Mouse (Mus musculus) left cerebral cortex, postnatal 36 days (tissue): Measurements from ENCODE around the gene Gm3259. TPM values are rescaled to one million over a fixed set of nuclear protein-coding genes. Genes with fewer than 3 reads are reported as not detected.
"Not testable (repeated sequence)": the region's sequence is repeated elsewhere in the genome, so short reads cannot be mapped to it uniquely, and the experiment has no call there.

Experiments used
- DNase-seq, 2 experiments: peaks; one replicate each; pipeline ENCODE4 v3.0.0; 2021 to 2022; ENCODE audit warnings: low spot score in 2 of 2, mixed read lengths in 1 of 2
- intact Hi-C: fragments of 180-260 bp; cut with DNase I; formaldehyde crosslinking; loops from one replicate; pipeline ENCODE4 v1.15.1; 2025
- total RNA-seq, 2 experiments: library from RNA; stranded (reverse); gene quantifications; 2 replicates each; pipeline ENCODE4 v1.2.3; 2021

The Gm3259 gene
- not detected for total RNA-seq

GRCm38 (mm10) chr5:95305611-95306010, at the start of gene Gm3259:
Gene Gm3259 (plus strand): TSS chr5:95305911.
- intact Hi-C loops, DNase-seq: not testable (repeated sequence)

DNA sequence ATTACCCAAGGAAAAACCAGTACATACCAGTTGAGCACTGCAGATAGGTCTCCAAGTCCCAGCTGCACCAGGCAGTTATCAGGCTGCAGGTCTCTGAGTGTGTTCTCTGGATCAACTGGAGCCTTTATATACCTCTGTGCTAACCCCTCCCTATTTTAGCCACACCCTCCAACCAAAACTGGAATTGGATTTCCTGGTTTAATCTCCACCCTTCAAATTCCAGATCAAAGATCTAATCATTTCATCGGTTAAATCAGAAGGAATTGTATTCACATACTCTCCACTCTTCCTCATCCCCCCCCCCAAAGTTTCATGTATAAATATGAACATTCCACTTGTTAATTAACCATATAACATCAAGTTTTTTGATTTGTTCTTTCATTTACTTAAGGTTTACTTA, 33.0 kb upstream of the Gm3259 start, which contains the start of gene Gm10424:
TSS of gene Gm10424 (minus strand) at position 101 of the 400 bp plus-strand sequence.
- DNase-seq, intact Hi-C loops: not testable (repeated sequence)

Other genes starting within 250 kb of the Gm3259 start
- gene Gm7942, start 199.0 kb upstream of the Gm3259 start, total RNA-seq: not detected
- not detected for gene Gm16513, start 123.3 kb upstream of the Gm3259 start, total RNA-seq
- not detected for gene Gm10424, start 33.1 kb upstream of the Gm3259 start, total RNA-seq
- gene D5Ertd577e, start 150.9 kb downstream of the Gm3259 start, total RNA-seq: not detected
- not detected for gene Gm3286, start 204.8 kb downstream of the Gm3259 start, total RNA-seq